Mouse (Mus musculus) megakaryocyte, embryonic 14.5 days (primary cell): Measurements from ENCODE around the gene Dscaml1. TPM values are rescaled to one million over a fixed set of nuclear protein-coding genes. Genes with fewer than 3 reads are reported as not detected.
A peak's percentile ranks its signal among the peaks of the same experiment; 100 is the strongest.

Experiments used
- H3K27me3 ChIP-seq: replicated peaks from 2 replicates; pipeline ENCODE3; 2012; ENCODE audit warnings: inconsistent platforms
- H3K36me3 ChIP-seq: replicated peaks from 2 replicates; pipeline ENCODE3; 2012; ENCODE audit warnings: low read length, inconsistent platforms, mixed read lengths
- H3K4me1 ChIP-seq: 2 replicates; pipeline ENCODE4 v1.6.1; 2012; ENCODE audit warnings: inconsistent platforms
- H3K4me3 ChIP-seq: replicated peaks from 2 replicates; pipeline ENCODE3; 2012; ENCODE audit warnings: moderate library complexity, mild to moderate bottlenecking, inconsistent platforms
- H3K9me3 ChIP-seq: 2 replicates; pipeline ENCODE4 v1.6.1; 2012; ENCODE audit warnings: inconsistent platforms
- FLI1 ChIP-seq: IDR thresholded peaks from 2 replicates; pipeline ENCODE4 v1.6.1; 2012; ENCODE audit warnings: low read length, inconsistent platforms, mixed read lengths
- GATA1 ChIP-seq: IDR thresholded peaks from 3 replicates; pipeline ENCODE4 v1.6.1; 2012; ENCODE audit warnings: mixed read lengths, low read length, inconsistent platforms, borderline replicate concordance
- polyA plus RNA-seq: library from polyadenylated mRNA; stranded (reverse); fragments of >175 nt; gene quantifications from 2 replicates; pipeline ENCODE4 v1.2.3, GENCODE M21; 2012; ENCODE audit warnings: low replicate concordance; ENCODE audit not compliant: insufficient read depth

The Dscaml1 gene
- polyA plus RNA-seq, 1 experiment: not detected

DNA sequence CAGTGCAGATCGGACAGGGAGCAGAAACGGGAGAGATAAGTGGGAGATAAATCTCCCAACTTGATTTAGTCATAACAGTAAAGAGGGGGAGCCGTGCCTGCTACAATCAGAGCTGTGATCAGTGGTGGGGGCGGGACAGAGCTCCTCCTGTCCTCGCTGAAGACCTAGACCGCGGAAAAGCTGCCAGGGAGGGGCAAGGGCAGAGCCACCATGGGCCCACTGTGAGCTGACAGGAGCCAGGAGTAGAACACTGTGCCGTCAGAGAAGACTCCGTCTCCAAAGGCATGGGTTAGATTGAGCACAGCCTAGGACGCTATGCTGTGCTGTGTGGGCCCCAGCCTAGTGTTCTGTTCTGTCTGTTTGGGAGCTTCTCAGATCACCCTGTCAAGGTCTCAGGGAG, 72.8 kb downstream of the Dscaml1 start:
- TF ChIP-seq GATA1 (no peak), FLI1 (no peak)

DNA sequence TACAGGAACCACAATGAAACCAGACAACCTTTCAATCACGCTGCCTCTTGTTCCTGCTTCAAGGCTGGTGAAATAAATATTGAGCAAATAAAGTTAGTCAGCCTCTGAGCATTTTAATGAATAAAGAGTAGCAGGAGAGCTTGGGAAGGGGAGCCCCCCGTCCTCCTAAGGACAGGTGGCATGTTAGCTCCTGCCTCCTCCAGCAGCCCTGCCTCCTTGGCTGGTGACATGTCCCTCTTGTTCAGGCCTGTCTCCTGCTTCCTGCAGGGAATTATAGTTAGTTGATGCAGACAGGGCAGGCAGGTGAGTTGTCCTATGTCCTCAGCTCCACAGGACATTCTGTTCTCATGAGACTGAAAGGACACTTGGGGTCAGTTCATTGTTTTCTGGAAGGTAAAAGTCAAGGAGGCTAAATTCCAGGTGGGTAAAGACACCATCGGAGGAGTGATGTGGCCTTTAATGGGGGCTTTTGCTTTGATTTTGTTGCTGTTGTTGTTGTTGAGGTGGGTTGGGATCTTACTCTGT, 73.7 kb downstream of the Dscaml1 start:
- H3K4me3 ChIP-seq: no peak overlapping the region
- H3K27me3 ChIP-seq: peaks cover 77% of the 10 kb centered on the region
- no peak for TF ChIP-seq FLI1
- no peak for TF ChIP-seq GATA1
- H3K4me1 ChIP-seq: peaks cover 10% of the 10 kb centered on the region
- H3K9me3 ChIP-seq: no peaks in the 10 kb centered on the region
- H3K36me3 ChIP-seq: no peaks in the 10 kb centered on the region

More for the DNA sequence above, 72.8 kb downstream of the Dscaml1 start:
- 0 out of 2 replicates have a peak, but pooled peaks cover 7% of the 10 kb centered on the region for H3K4me1 ChIP-seq
- H3K27me3 ChIP-seq: peaks cover 78% of the 10 kb centered on the region
- no peaks in the 10 kb centered on the region for H3K9me3 ChIP-seq
- H3K4me3 ChIP-seq: no peak overlapping the region
- no peaks in the 10 kb centered on the region for H3K36me3 ChIP-seq

DNA sequence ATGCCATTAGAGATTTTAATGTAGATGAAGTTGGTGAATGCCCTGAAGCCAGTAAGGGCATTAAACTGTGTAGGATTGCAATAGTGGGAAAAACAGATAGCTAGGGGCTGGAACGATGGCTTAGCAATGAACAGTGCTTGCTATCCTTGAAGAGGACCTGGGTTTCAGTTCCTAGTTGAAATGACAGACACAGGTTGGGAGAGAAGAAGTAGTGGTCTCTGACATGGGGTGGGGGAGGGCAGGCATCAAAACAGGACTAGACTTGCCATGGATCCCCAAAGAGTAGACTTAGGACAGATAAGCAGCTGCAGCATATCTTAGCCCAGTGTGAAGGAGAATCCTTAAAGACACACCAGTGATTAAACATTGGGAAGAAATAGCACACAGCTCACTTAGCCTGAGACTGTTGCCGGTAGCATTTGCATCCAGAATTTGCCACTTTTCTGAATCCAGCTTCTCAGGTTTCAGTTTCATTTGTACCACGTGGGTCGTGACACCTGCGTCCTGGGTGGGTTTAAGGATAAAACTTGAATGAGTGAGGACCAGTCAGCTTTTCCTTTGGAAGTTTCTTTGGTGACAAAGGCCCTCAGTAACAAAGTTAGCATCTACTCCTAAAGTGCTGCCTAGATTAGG, 75.0 kb downstream of the Dscaml1 start:
- H3K4me3 ChIP-seq: no peak overlapping the region
- H3K9me3 ChIP-seq: no peaks in the 10 kb centered on the region
- H3K36me3 ChIP-seq: no peaks in the 10 kb centered on the region
- H3K27me3 ChIP-seq: peaks cover 66% of the 10 kb centered on the region
- TF ChIP-seq GATA1: no peak
- no peak for TF ChIP-seq FLI1
- peaks cover 23% of the 10 kb centered on the region for H3K4me1 ChIP-seq

- Histone ChIP-seq H3K9me3 (no peaks in the 10 kb centered on the region), H3K27me3 (peaks cover 62% of the 10 kb centered on the region), H3K4me1 (peaks cover 30% of the 10 kb centered on the region), H3K36me3 (no peaks in the 10 kb centered on the region), H3K4me3 (no peak overlapping the region)
- TF ChIP-seq GATA1 (no peak), FLI1 (no peak)
Observed at GRCm38 (mm10) chr9:45501963-45502641, 75.7 kb downstream of the Dscaml1 start.

DNA sequence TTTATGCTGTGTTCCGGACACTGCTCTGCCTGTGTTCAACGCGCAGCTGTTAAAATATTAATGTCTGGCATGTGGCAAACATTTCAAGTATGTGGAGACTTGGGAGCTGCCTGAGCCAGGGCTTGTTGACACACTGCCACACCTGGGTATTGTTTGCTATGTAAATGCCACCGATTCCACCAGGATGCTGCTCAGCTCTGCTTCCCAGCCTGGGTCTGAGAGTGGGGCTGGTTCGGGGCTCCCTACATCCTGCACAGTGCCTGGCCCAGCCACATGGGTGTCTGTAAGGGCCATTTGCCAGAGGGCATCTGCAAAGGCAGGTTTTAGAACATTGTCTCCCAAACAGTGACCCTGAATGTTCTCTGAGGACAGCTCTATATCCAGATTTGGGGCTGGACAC, 78.5 kb downstream of the Dscaml1 start:
- TF ChIP-seq GATA1 (no peak), FLI1 (no peak)
- Histone ChIP-seq H3K27me3 (peaks cover 43% of the 10 kb centered on the region), H3K4me3 (no peak overlapping the region), H3K36me3 (no peaks in the 10 kb centered on the region), H3K4me1 (peaks cover 49% of the 10 kb centered on the region), H3K9me3 (no peaks in the 10 kb centered on the region)

- H3K9me3 ChIP-seq: no peaks in the 10 kb centered on the region
- H3K36me3 ChIP-seq: no peaks in the 10 kb centered on the region
- peaks cover 38% of the 10 kb centered on the region for H3K27me3 ChIP-seq
- TF ChIP-seq FLI1: no peak
- TF ChIP-seq GATA1: no peak
- peaks cover 49% of the 10 kb centered on the region for H3K4me1 ChIP-seq
- H3K4me3 ChIP-seq: peak overlapping the region; percentile 71
Observed at GRCm38 (mm10) chr9:45505487-45505939, 79.1 kb downstream of the Dscaml1 start.

DNA sequence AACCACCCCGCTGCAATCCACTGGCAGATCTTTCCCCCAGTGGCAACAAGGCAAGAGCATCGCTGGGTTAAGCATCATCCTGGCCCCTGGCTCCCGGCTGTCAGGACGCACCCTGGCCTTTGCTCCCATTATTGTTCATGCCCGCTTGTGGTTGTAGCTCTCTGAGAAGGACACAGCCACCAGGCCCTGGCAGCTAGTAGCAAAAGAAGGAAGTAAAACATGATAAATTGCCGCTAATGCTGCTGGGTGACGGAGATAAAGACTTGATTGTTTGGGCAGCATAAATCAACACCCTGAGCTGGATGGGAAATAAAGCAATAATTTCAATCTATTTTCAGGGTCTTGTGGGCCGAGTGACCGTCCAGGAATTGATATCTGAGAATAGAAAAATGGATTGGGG, 81.1 kb downstream of the Dscaml1 start:
- Histone ChIP-seq H3K27me3 (peaks cover 28% of the 10 kb centered on the region), H3K4me3 (peak overlapping the region; percentile 70), H3K9me3 (no peaks in the 10 kb centered on the region), H3K4me1 (peaks cover 46% of the 10 kb centered on the region), H3K36me3 (no peaks in the 10 kb centered on the region)
- TF ChIP-seq FLI1: no peak
- no peak for TF ChIP-seq GATA1

- Histone ChIP-seq H3K4me1 (peaks cover 34% of the 10 kb centered on the region), H3K9me3 (no peaks in the 10 kb centered on the region), H3K27me3 (peaks cover 37% of the 10 kb centered on the region), H3K4me3 (no peak overlapping the region), H3K36me3 (no peaks in the 10 kb centered on the region)
- no peak for TF ChIP-seq GATA1
- no peak for TF ChIP-seq FLI1
Observed at GRCm38 (mm10) chr9:45510806-45511546, 84.5 kb downstream of the Dscaml1 start.

GRCm38 (mm10) chr9:45517993-45518705, 91.7 kb downstream of the Dscaml1 start:
- Histone ChIP-seq H3K4me1 (no peaks in the 10 kb centered on the region), H3K36me3 (no peaks in the 10 kb centered on the region), H3K27me3 (peaks cover 61% of the 10 kb centered on the region), H3K9me3 (no peaks in the 10 kb centered on the region), H3K4me3 (no peak overlapping the region)
- no peak for TF ChIP-seq GATA1
- no peak for TF ChIP-seq FLI1
